Mouse (Mus musculus) testis, adult 2 months (tissue): ENCODE measurements around the gene Catsperz.

Experiments used
- CTCF ChIP-seq: fragments of 200-500 bp; IDR thresholded peaks from 2 replicates; pipeline ENCODE4 v1.5.1; 2012; ENCODE audit warnings: low read depth, mild to moderate bottlenecking, inconsistent platforms, low read length, moderate library complexity; ENCODE audit not compliant: control insufficient read depth, insufficient read depth, insufficient replicate concordance
- POLR2A ChIP-seq: fragments of 200-500 bp; IDR thresholded peaks from 2 replicates; pipeline ENCODE4 v1.6.1; 2012; ENCODE audit warnings: low read depth, mild to moderate bottlenecking, inconsistent platforms, low read length, moderate library complexity; ENCODE audit not compliant: control insufficient read depth

GRCm38 (mm10) chr19:6972247-6972917 lies 47.2 kb upstream of the Catsperz start:
- TF ChIP-seq CTCF = no peak
- no peak for TF ChIP-seq POLR2A
